In genomic region chr11:80973976-80974375, GRCm38 (mm10) we compare ENCODE assay signal across 9 mouse cellular contexts.
DNase-seq lines count a peak whose midpoint lies in the region; ATAC-seq lines count a peak whose summit lies in the region.
"Had no signal": no experiment of that assay in that cellular context is flagged by ENCODE, and none has a peak within 500 bp of the region (broad histone marks: within the 10 kb centered on the region; RNA-seq: fewer than 3 reads in every experiment).

No protein-coding gene starts in this region.

- no peak for ATAC-seq in heart, embryonic 11.5 days (replicated peaks; ENCODE audit: insufficient number of reproducible peaks, low FRiP score, low TSS enrichment)
- no peak for ATAC-seq in activated CD4-positive, CD25-positive, alpha-beta regulatory T cell, adult 4 months

- no peak overlapping the region for H3K27ac ChIP-seq in heart, embryonic 11.5 days (ENCODE audit: low read depth, low read length)
- H3K27ac ChIP-seq: heart, embryonic 15.5 days had no signal

- no peaks in the 10 kb centered on the region for H3K9me3 ChIP-seq in heart, embryonic 11.5 days (replicated peaks; ENCODE audit: control insufficient read depth, low read length)
- H3K9me3 ChIP-seq: heart, embryonic 15.5 days had no signal

- 70% methylated on average over 6 of the region's 6 CpGs for WGBS in heart, embryonic 11.5 days (ENCODE audit: insufficient replicate concordance)

- H3K4me1 ChIP-seq in heart, embryonic 11.5 days (ENCODE audit: control insufficient read depth, insufficient read depth, low read length): no peaks in the 10 kb centered on the region
- H3K4me1 ChIP-seq: heart, embryonic 15.5 days had no signal

- H3K4me2 ChIP-seq in heart, embryonic 11.5 days: no peak overlapping the region
- H3K4me2 ChIP-seq: heart, embryonic 15.5 days had no signal

- H3K36me3 ChIP-seq in heart, embryonic 11.5 days (ENCODE audit: control insufficient read depth, insufficient read depth, low read length): no peaks in the 10 kb centered on the region
- H3K36me3 ChIP-seq: heart, embryonic 15.5 days had no signal

- H3K27me3 ChIP-seq in heart, embryonic 11.5 days (ENCODE audit: control insufficient read depth, insufficient read depth, low read length): no peaks in the 10 kb centered on the region
- H3K27me3 ChIP-seq: heart, embryonic 15.5 days had no signal

- no peak overlapping the region for H3K4me3 ChIP-seq in heart, embryonic 11.5 days (ENCODE audit: low read depth, low read length)
- H3K4me3 ChIP-seq: heart, embryonic 15.5 days had no signal

- no peak overlapping the region for H3K9ac ChIP-seq in heart, embryonic 11.5 days (ENCODE audit: low read depth, low read length)
- H3K9ac ChIP-seq: heart, embryonic 15.5 days had no signal

- peak; percentile 83 for DNase-seq in heart, adult 18-20 months
- peak; percentile 82 for DNase-seq in adrenal gland, postnatal 14 days
- peak; percentile 63 for DNase-seq in gastrocnemius, postnatal 25 days
- peak; percentile 60 to 69 for DNase-seq in layer of hippocampus, postnatal 10 days (ENCODE audit: low spot score in 2 of 2)
- peak; percentile 35 for DNase-seq in right cerebral cortex, postnatal 25 days
- no peak for DNase-seq in retina, postnatal 1 day
